Mouse (Mus musculus) cerebellum, adult 8-10 months (tissue): ENCODE results near the gene Zfp329.
A peak's percentile ranks its signal among the peaks of the same experiment; 100 is the strongest.
"Not testable (repeated sequence)": the region's sequence is repeated elsewhere in the genome, so short reads cannot be mapped to it uniquely, and the experiment has no call there.

Source experiments
- DNase-seq: peaks from one replicate; pipeline ENCODE4 v3.0.0; 2022

The Zfp329 gene

GRCm38 (mm10) chr7:12818521-12819295 lies at the start of gene Zfp329:
TSS of gene Zfp329 (minus strand) at chr7:12818858.
- peak; percentile 90 for DNase-seq

- DNase-seq = no peak
Measured at GRCm38 (mm10) chr7:12835779-12836178, 17.1 kb upstream of the Zfp329 start.

DNA sequence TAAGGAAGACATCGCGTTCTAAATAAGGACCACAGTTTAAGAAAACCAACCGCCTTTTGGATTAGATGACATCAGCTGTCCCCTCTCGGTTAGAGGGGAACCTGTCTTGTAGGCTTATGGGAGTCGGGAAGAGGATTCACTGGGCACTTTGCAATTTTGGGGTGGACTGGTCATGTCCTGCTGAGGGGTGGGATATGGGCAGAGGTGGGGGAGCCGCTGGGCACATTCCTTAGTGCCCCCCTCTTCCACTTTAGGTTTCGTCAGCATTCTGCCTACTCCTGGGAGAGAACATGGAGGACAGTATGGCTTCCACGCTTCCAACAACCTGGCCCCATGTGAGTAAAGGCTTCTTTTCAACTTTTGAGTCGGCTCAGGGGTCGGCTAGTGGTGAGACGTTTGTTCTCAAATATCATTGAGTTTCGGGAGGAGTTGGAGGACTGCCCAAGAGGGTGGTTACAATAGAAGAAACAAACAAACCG lies 16.6 kb upstream of the Zfp329 start:
- DNase-seq = no peak

DNA sequence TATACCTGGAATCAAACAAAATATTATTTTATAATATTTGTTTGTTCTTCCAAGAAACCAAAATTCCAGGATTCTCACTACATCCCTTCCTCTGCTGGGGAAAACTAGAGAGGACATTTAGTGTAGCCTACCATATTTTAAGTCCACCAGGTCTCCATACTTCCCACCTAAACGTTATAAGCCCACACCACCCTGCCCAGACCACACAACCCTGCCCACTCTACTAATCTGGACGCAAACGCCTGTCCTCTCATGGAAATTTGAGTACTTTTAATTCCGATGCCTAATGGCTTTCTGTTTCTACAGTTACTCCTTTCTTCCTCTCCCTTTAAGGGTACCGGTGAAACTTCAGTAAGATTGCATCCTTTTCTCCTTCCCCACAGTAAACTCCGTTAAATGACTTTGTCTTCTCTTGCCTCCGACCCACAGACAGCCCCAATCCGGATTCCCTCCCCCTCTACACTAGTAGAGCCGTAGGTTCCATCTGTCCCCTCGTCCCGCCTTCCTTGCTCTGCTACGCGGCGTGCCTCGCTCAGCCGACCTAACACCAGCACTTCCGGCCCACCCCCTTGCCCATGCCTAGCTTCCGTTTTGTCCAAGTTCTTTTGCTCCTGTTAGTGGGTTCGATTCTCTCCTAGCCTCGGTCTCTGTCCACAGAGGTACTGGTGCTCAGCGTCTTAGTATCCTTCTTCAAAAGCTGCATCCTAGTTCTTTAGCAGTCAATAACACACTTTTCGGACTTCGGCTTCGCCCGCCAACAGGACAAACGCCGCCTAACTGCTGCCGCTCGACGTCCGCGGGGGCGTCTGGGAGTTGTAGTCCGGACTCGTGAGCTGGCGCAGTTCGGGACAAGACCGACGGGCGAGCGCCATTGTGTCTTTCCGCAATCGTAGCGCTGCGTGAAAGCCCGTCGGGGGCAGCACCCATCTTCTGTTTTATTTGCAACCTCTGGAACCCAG lies 15.8 kb upstream of the Zfp329 start, which contains the start of gene Zfp110:
TSS of gene Zfp110 (plus strand) at position 600 of the 959 bp plus-strand sequence.
- peak; percentile 88 for DNase-seq

- DNase-seq = no peak
Measured at GRCm38 (mm10) chr7:12815566-12815965, 3.1 kb downstream of the Zfp329 start.

GRCm38 (mm10) chr7:12803727-12804071 lies 15.0 kb downstream of the Zfp329 start:
- no peak for DNase-seq

- DNase-seq = peak; percentile 78
Measured at GRCm38 (mm10) chr7:12802866-12803726, 15.6 kb downstream of the Zfp329 start, which contains the start of gene Zscan18. TSS of gene Zscan18 (minus strand) at chr7:12803635.

GRCm38 (mm10) chr7:12799554-12799953 lies 19.1 kb downstream of the Zfp329 start:
- no peak for DNase-seq

DNA sequence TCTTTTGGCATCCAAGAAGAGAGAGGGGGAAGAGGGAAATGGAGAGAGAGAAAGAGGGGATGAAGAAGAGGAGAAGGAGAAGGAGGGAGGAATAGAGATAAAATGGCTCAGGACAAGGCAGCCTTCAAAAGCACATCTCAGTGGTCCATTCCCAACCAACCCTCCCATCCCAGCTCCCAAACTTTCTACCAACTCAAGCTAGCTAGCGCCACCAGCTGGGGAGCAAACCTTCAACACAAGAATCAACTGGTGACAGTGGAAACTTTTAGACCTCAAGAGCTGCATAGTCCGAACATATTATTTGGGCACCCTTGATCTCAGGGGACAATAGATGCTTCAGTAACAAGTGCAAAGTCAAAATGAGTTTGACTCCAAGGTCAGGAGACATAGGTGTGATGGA lies 20.7 kb downstream of the Zfp329 start:
- DNase-seq = no peak

- not testable (repeated sequence) for DNase-seq
Measured at GRCm38 (mm10) chr7:12792624-12793023, 26.0 kb downstream of the Zfp329 start.

GRCm38 (mm10) chr7:12788025-12788424 lies 30.6 kb downstream of the Zfp329 start:
- no peak for DNase-seq

DNA sequence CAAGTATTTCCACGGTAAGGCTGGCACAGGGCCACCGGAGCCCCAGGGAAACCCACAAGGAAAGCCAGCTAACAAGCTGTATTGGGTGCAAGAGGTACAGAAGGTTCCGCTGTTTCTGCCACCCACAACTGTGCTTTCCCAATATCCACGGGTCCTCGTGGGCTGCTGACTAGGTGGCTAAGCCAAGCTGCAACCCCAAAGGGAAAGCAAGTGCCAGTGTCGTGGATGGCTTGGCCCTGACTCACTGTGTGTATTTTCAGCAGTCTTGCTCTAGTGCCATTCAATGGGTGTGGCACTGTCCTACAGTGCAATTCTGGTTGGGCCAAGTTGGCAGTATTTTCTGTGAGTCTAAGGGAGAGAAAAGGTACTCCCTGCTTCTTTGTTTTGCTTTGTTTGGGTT lies 31.3 kb downstream of the Zfp329 start:
- no peak for DNase-seq

- DNase-seq = peak; percentile 76
Measured at GRCm38 (mm10) chr7:12780151-12780830, 38.4 kb downstream of the Zfp329 start.

DNA sequence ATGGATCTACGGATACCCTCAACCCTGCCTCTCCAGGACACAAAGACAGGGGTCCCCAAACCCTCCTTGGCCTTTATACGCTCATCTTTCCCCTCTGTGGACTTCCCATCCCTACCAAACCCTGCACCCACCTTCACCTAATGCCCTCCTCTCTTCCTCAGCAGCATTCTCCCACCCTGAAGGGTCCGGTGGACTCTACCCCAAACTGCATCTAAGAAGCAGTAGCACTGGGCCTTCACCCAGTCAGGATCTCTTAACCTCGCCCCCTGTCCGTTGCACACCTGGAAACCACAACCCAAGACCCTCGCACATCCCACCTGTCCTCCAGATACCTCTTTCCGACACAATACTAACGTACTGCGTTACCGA lies 38.9 kb downstream of the Zfp329 start:
- no peak for DNase-seq

- peak; percentile 32 for DNase-seq
Measured at GRCm38 (mm10) chr7:12779141-12779540, 39.5 kb downstream of the Zfp329 start.

- DNase-seq = peak; percentile 96
Measured at GRCm38 (mm10) chr7:12774606-12775005, 44.1 kb downstream of the Zfp329 start.

DNA sequence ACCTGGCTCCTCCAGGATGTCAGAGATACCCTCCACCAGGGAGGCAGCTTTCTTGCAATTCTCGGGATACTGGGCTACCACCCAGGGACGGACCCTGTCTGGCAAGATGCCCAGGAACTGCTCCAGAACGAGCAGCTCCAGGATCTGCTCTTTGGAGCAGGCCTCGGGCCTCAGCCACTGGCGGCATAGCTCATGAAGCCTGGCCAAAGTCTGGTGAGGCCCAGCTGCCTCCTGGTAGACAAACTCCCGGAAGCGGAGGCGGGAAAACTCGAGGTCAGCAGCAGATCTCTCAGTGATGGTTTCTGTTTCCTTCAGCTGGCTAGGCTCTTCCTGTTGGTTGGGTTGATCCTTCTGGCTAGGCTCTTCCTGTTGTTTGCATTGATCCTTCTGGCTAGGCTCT lies 44.5 kb downstream of the Zfp329 start:
- peak; percentile 63 for DNase-seq
